Mouse (Mus musculus): Measurements from ENCODE around the gene Traf4.
A peak's percentile ranks its signal among the peaks of the same experiment; 100 is the strongest.
"Not testable (repeated sequence)": the region's sequence is repeated elsewhere in the genome, so short reads cannot be mapped to it uniquely, and the experiment has no call there.

The Traf4 gene

DNA sequence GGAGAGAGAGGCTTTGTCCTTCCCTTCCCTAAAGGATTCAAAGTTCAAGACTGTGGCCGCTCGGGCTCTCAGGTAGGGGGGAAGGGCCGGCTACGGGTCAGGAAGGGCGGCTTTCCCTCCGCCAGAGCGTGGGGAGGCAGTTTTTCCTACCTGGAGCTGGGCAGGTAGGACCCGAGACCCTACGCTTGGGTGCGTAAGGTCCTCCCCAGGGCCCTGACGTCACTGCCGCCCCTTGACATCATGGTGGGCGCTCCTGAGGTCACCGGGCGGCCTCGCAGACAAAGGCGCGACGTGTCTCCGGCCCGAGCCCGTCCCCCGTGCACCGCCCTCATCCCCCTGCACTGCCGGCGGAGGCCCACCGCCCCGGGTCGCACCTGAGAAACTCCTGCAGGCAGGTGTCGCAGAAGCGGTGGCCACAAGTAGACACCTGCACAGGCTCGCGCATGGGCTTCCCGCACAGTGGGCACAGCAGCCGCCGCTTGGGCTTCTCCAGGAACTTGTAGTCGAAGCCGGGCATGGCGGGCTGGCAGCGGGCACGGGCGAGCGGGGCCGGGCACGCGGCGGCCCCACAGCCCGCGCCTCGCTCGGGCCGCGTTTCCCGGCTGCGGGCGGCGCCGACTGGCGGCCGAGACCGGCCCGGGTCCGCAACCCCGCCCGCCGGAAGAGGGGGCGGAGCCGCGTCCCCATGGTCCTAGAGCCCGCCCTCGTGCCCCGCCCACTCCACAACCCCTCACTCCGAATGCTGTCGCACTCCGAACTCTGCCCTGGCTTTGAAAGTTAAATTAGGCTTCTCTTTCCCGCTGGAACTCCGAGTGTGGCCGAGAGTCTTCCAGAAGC is at the start of gene Traf4:
Gene Traf4 (minus strand): TSS at position 666 of the 837 bp plus-strand sequence.
- peak in 1 of 2 experiments; percentile 69 for DNase-seq (ENCODE audit: low spot score in 2 of 2)

DNA sequence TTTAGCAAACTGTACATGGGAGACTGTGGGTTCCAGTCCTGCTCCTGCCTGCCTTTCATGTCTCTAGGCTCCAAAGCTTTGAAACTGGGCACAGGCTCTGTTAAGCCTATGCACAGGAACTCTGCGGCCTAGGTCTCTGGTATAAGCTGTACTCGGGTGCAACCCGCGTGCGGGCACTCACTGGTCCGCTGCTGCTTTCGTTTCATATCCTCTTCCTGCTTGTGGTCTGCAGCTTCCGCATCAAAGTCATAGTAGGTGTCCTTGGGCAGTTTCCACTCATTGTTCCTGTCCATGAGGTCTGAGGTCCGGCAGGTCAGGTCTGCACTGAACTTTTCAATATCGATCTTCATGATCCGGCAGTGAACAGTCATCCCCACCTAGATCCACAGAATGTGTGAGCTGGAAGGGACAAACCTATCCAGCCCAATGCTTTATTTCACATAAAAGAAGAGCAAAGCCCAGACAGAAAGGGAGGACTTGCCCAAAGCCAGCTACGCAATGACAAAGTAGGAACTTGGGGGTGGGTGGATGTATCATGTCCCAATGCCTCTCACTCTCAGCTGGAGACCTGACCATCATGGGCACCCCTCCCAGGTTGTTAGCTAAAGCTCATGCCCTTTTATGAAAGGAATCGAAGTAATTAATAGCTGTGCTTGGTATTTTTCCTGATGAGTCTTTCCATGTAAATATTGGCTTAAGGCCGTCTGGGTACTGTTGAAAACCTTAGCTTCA is 47.9 kb upstream of the Traf4 start:
- no peak for DNase-seq (ENCODE audit: low spot score in 2 of 2)

DNA sequence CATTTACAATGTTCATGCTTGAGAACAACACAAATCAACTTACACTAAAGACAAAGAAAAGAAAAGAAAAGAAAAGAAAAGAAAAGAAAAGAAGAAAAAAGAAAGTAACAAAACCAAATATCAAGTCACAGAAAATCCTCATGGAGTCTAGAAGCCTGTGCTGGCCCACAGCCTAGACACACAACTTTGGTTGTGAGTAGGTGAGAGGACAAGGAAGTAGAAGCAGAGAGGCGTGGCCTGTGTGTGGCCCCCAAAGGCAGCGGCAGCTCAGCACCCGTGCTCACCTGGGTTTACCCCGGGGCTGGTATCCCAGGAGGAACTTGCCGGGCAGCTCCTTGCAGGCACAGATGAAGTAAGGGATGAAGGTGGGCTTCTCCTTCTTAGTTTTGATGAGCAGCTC is 46.1 kb upstream of the Traf4 start:
- no peak for DNase-seq (ENCODE audit: low spot score in 2 of 2)

DNA sequence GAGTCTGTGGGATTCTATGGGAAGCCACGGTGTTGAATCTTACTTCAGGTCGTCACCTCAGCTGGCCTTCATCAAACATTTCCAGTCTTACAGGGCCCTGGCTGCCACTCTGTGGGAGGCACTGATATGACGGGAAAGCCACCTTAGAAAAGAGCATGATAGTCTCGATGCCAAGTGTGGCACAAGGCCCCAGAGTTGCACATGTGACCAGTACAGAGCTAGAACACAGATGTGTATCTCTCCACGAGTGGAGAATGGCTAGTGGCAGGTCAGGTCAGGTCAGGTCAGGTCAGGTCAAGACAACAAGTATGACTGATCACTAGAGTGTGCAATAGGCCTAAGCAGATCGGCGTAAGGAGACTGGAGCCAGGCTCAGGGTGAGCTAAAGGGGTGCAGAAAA is 45.2 kb upstream of the Traf4 start:
- DNase-seq (ENCODE audit: low spot score in 2 of 2), result no peak

DNA sequence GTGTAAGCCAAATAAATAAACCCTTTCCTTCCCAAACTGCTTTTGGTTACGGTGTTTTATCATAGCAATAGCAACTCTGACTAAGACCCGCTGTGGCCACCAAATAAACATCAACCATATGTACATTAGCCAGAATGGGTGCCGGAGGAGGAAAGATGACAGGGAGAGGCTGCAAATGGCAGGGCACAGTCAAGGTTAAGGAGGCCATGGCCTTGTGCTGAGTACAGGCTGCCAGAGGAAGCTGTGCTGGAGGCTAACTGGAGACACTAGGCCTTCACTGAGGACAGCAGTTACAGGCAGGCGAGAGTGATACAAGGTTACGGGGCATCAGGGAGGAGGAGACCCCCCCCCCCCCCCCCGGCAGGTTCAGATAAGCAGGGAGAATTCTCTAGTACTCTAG is 44.5 kb upstream of the Traf4 start:
- no peak for DNase-seq (ENCODE audit: low spot score in 2 of 2)

DNA sequence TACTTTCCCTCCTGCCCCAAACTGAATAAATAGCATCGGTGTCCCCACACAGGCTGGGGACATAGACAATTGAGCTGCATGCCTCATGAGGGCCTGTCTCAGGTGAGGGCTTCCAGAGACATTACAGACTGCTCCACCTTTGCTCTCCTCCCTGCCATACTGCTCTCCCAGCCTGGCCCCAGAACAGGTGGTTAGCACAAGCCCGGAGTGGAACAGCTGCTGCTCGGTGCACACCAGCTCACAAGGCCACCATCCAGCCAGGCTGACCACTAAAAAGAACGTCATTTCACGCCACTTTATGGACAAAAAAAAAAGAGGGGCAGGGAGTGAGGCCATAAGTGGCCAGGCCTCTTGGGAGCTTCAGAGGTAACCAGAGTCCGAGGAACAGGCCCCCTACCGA is 41.8 kb upstream of the Traf4 start:
- DNase-seq (ENCODE audit: low spot score in 2 of 2), result no peak

DNA sequence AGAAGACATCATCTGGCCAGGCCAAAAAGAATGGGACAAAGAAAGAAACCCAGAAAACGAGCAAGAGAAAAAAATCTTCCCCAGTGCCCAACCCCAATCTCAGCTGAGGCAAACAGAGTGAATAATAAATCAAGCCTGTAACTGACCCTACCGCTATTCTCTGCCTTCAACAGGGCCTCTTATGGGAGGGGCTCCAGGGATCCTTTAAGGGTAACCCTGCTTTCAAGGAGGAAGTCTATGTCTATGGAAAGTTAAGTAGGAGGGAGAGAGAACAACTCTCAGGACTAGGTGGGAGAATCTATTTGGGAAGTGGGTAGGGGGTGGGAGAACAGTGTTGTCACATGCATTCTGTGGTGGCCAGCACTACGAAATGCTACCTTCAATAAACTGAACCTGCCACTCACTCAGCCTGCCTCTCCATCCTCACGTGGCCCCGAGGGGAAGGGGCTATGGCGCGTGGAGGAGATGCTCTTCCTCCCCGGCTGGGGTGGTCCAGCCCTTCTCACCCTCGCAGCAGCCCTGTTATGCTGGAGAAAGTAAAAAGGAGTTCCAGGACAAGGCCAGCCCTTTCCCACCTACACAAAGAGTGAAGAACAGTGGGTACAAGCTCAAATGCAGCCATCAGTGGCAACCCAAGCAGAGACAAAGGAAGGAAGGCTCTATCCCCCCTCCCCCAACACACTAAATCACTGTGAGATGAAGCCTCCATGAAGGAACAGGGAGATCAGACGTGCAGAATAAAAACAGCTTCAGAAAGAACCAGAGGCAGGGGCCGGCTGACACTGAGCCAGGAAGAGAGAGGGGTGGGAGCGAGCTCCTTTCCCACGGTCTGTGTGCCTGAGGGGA is 40.2 kb upstream of the Traf4 start:
- DNase-seq (ENCODE audit: low spot score in 2 of 2), result no peak

DNA sequence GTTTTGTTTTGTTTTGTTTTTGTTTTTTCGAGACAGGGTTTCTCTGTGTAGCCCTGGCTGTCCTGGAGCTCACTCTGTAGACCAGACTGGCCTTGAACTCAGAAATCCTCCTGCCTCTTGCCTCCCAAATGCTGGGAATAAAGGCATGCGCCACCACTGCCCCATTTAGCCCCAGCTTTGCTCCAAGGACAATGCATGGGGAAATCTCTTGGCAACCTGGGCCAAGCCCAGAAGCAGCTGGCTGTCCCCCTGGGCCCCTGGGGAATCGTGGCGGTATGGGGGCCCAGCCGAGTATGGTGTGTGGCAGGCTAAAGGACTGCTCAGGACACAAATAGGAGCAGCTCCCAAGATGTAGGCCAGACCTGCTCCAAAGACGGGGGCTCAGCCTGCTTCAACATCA is 38.9 kb upstream of the Traf4 start:
- no peak for DNase-seq (ENCODE audit: low spot score in 2 of 2)

DNA sequence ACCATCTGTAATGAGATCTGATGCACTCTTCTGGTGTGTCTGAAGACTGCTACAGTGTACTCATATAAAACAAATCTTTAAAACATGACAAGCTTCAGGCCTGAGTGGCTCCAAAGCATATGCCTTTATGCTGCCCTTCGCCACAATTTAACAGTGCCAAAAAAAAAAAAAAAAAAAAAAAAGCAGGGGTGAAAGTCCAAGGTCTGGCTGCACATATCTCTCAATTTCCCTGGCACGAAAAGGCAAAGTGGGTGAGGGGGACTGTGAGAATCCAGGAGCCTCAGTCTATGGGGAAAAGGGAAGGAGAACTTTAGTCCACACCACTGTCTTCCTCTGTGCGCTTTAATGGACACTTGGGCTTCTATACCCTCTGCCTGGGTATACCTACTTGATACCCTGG is 37.0 kb upstream of the Traf4 start:
- DNase-seq (ENCODE audit: low spot score in 2 of 2), result no peak

DNA sequence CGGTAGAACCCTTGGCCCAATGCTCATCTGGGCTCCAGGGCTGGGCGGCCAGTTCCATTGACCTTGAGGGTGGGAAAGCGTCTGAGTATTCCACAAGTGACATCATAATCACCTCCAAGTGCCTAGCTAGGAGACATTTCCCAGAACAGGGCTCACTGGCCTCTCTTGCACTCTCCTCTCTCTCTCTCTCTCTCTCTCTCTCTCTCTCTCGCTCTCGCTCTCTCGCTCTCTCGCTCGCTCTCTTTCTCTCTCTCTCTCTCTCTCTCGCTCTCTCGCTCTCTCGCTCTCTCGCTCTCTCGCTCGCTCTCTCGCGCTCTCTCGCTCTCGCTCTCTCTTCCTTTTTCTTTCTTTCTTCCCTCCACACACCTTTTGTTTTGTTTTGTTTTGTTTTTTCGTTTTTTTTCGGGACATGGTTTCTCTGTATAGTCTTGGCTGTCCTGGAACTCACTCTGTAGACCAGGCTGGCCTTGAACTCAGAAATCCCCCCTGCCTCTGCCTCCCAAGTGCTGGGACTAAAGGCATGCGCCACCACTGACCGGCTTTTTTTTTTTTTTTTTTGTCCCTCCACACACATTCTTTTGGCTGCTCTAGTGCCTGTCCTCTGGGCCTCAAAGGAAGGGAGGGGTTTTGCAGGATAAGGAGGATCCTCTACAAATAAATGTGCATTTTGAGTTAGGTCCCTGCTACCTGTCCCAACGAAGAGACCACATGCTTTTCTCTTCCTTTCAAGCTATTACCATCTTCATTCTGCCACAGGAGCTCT is 29.9 kb upstream of the Traf4 start:
- DNase-seq (ENCODE audit: low spot score in 2 of 2), result no peak

DNA sequence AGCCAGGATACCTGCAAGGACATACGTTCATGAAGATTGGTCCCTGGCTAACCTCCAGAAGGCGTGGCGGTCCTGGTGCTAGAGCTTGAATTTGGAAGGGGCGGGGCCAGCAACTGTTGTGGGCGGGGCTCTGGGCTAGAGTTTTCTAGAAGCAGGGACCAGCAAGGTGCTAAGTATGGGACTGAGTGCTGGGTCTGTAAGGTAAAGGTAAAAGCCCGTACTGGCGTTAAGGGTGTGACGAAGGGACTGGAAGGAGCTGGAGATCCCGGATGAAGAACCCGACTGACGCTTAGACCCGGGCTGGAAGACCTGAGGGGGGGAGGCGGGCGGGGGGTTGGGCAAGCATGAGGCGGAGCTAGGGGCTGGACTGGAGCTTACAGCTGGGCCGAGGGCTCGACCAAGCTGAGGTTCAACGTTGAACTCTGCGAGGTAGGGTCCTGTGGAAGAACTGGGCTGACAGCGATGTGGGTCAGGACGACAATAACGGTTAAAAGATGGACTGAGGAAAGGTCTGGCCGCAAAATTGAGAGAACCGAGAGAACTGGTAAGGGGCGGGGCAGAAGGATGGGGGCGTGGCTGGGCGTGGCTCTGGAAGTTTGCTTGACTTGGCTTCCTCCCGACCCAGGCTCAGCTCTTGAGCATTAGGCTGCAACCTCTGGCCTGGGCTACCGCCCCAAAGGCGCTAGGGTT is 29.2 kb upstream of the Traf4 start:
- DNase-seq (ENCODE audit: low spot score in 2 of 2), result peak; percentile 69 to 79

DNA sequence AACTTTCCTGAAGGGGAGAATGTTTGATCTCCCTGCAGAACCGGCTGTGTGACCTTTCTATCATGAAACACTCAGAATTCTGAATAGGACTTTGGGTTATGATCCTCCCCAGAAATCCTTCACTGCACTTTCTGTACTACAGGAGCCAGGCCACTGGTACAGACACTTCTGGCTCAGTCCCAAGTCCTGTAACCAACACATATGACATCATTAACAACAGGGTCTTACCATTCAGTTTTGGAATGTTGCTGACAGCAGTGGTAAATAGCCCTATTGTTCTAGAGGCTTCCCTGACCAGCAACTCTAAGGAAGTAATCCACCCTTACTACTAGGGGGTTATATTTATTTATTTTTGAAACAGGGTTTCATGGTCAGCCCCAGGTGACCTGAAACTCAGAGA is 27.7 kb upstream of the Traf4 start, which contains the start of gene Proca1:
Gene Proca1 (plus strand): TSS at position 280 of the 400 bp plus-strand sequence.
- DNase-seq (ENCODE audit: low spot score in 2 of 2), result no peak

DNA sequence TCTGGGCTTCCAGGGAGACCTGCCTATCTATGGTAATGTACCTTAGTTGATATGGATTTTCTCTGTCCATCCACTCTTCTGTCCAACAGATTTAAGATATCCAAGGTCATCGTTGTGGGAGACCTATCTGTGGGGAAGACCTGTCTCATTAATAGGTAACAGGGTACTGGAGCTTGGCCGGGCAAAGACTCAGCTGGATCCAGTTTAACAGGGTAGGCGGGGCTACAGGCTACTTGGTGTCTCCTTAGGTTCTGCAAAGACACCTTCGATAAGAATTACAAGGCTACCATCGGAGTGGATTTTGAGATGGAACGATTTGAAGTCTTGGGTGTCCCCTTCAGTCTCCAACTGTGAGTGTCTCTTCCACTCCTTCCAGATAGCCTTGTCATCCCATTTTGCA is 24.7 kb upstream of the Traf4 start:
- DNase-seq (ENCODE audit: low spot score in 2 of 2), result no peak

DNA sequence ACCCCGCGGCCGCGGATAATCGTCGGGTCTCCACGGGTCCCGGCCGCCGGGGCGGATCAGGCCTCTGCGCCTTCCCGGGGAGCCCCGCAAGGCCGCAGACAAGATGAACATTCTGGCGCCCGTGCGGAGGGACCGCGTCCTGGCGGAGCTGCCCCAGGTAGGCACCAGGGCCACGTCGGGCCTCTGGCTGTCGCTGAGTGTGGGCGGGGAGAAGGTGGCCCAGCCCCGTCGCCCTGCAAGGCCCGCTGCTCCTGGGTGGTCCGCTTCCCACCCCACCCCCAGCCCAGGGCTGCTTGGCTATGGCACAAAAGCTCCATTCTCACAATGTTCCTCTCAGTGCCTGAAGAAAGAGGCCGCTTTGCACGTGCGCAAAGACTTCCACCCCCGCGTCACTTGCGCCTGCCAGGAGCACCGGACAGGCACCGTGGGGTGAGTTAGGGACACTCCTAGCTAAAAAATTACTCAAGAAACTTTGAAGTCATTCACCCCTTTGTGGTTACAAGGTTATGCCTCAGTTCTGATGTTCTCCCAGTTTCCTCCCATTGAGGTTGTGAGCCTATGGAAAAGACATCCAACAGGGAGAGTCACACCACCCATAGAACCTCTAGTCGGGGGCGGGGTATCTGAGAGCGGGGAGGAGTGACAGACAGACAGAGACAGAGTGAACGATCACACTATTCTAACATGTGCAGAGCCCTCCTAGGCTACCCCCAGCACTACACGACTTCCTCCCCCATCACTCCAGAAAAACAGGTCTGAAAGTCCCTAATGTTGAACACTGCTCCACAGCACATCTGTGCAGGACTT is 24.0 kb upstream of the Traf4 start:
- DNase-seq (ENCODE audit: low spot score in 2 of 2), result peak; percentile 40 to 44

DNA sequence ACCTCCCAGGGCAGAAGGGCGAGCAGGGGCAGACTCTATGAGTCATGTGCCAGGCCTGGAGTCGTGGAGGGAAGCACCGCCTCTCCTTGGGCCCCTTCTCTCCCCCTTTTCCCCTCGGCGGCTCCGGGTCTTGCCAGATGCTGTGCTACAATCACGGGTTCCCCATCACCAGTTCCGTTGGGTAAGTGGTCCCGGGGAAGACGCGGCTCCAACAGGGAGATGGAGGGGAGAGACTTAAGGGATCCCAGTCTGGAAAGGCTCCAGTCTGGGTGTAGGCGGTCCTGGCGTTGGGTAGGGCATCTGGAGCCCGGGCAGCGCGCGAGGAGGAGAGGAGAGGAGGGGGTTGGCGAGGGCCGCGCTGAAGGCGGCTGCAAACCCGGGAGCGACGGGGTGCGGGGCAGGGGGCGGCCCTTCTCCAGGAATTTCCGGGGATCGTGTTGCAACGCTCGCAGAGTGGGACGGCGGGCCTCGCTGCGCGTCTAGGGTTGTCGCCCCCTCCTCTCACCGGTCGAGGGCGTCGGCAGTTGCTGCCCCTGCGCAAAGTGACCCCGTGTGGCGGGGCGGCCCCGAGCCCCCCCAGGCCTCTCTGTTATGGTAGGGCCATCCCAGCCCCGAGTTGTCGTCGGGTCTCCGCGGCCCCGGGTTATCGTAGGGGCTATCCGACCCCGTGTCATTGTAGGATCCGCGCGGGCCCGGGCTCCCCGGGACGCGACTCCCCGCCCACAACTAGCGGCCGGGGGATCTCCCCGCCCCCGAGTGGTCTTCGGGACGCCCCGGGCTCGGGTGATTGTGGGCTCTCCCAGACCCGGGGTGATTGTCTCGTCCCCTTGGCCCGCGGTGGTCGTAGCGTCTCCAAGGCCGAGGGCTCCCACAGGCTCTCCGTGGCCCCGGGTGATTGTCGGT is 23.2 kb upstream of the Traf4 start, which contains the start of gene Rab34:
Gene Rab34 (plus strand): TSS at position 100 of the 903 bp plus-strand sequence.
- DNase-seq (ENCODE audit: low spot score in 2 of 2), result peak; percentile 58 to 63

DNA sequence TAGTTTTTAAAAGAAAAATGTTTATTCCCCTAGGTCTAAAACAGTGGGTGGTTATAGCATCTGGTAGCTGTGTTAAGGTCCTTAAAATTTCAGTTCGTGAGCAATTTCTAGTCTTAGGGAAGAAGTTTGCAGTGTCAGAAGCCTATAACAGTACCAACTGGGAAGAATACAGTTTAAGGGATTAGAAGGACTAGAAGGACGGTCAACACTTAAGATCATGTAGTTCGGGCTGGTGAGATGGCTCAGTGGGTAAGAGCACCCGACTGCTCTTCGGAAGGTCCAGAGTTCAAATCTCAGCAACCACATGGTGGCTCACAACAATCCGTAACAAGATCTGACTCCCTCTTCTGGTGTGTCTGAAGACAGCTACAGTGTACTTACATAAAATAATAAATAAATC is 19.3 kb upstream of the Traf4 start:
- DNase-seq (ENCODE audit: low spot score in 2 of 2), result not testable (repeated sequence)

DNA sequence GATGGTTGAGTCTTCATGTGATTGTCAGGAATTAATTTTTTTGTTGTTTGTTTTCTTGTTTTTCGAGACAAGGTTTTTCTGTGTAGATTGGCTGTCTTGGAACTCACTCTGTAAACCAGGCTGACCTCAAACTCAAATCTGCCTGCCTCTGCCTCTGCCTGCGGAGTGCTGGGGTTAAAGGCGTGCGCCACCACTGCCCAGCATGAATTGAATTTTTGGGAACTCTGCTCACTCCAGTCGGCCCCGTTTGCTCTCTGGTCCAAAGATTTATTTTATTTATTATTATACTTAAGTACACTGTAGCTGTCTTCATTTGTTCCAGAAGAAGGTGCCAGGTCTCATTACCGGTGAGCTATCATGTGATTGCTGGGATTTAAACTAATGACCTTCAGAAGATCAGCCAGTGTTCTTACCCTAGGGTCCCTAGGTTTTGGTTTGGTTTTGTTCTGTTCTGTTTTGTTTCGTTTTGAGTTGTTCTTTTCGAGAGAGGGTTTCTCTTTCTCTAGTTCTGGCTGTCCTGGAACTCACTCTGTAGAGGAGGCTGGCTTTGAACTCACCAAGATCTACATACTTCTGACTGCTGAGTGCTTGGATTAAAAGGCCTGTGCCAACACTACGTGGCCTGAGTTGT is 18.6 kb upstream of the Traf4 start:
- no peak for DNase-seq (ENCODE audit: low spot score in 2 of 2)

All from urinary bladder, adult 18-20 months (tissue).